Mouse (Mus musculus) erythroblast, adult 5-6 weeks (primary cell): ENCODE measurements around the gene Smpd4. TPM values are rescaled to one million over a fixed set of nuclear protein-coding genes. Genes with fewer than 3 reads are reported as not detected.

Experiments used
- ATAC-seq: replicated peaks from 2 replicates; pipeline ENCODE4 v1.8.0; 2016; ENCODE audit warnings: moderate number of reproducible peaks, mild to moderate bottlenecking, moderate TSS enrichment, inconsistent platforms; ENCODE audit not compliant: poor library complexity, low FRiP score, severe bottlenecking
- total RNA-seq, 2 experiments: library from RNA; stranded (forward) in 1 of 2; stranded (reverse) in 1 of 2; fragments of 150-400 nt in 1 of 2; fragments of 200-764, 138-1000 nt in 1 of 2; gene quantifications; 2 replicates each; pipeline versions ENCODE4 v1.2.3 to v1.2.4; 2015 to 2017; ENCODE audit warnings: low replicate concordance in 2 of 2

The Smpd4 gene
- total RNA-seq, 2 experiments from 2014 or later, result 9.6 to 19.2 TPM

GRCm38 (mm10) chr16:17636904-17637303 is 17.8 kb downstream of the Smpd4 start:
- no peak for ATAC-seq

GRCm38 (mm10) chr16:17637610-17638009 is 18.5 kb downstream of the Smpd4 start:
- peak; percentile 46 for ATAC-seq

DNA sequence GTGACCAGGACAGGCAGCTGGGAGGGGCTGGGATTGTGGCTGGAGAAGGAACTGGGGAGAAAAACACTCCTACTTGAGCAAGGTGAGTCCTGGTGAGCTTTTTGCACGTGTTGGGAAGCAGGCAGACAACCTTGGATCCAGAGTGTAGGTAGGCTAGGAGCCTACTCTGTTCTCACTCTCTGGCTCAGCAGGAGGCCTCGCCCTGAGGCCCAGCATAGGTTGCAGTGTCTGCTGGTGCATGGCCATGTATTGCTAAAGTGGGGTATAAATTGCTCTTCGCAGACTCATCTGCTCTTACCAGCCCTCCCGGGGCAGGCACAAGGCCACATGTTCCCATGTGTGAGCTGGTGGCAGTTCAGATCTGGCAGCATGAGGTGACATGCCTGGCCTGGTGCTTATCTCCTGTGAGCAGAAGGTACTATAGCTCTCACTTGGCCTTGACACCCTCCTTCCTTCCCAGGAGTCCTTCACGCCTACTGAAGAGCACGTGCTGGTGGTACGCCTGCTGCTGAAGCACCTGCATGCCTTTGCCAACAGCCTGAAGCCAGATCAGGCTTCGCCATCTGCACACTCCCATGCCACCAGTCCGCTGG is 19.0 kb downstream of the Smpd4 start:
- ATAC-seq, result peak; percentile 90

DNA sequence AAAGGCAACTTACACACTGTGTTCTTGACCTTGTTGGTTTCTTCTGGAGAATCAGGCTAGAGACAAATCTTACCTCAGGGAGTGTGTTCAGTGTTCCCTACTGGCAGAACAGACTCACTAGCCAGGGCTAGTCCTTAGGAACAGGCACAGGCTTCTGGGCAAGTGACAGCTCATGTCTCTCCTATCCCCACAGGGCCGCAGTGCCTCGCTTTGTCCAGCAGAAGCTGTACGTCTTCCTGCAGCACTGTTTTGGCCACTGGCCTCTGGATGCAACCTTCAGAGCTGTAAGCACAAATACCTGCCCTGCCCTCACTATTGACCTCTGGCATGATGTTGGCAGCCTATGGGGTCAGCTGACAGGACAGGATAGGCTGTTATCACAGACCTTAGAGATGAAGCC is 19.9 kb downstream of the Smpd4 start:
- peak; percentile 3; the same call in 1 of the 2 replicates for ATAC-seq

GRCm38 (mm10) chr16:17639951-17640350 is 20.8 kb downstream of the Smpd4 start:
- ATAC-seq, result no peak

DNA sequence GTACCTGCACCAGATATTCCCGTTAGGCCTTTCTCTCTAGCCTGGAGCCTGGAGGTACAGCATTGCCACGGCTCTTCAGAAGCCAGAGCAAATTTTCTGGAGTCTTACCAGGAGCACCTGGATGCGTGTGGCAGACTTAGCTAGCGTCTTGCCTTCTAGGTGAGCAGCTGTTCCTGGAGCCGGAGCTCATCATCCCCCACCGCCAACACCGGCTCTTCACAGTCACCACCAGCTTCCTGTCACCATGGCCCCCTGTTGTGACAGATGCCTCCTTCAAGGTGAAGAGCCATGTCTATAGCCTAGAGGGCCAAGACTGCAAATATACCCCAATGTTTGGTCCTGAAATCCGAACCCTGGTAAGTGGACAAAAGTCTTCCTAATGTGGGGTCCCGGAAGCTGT is 21.6 kb downstream of the Smpd4 start:
- no peak for ATAC-seq

DNA sequence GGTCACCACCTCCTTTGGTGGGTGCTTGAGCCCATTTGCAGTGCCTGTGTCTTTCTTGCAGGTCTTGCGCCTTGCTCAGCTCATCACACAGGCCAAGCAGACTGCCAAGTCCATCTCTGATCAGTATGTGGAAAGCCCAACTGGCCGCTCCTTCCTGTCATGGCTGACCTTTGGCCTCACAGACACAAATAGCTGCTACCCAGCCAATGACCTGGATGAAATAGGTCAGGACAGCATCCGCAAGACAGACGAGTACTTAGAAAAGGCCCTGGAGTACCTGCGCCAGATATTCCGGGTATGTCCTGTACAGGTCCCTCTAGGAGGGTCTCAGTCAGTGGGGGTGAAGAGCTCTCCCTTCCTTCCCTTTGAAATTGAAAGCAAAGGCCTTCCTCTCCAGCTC is 22.1 kb downstream of the Smpd4 start:
- no peak for ATAC-seq

DNA sequence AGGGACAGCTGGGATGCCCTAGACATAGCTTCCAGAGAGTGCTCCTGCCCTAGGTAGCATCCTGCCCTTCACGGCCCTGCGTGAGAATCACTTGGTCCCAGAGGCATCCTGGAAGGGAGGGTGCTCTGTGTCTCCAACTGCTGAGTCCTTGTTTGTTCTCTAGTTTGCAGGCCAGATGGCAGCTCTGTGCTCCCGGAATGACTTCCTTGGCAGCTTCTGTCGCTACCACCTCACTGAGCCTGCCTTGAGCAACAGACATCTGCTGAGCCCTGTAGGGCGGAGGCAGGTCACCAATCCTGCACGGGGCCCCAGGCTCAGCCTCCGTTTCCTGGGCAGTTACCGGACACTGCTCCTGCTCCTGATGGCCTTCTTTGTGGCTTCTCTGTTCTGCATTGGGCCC is 23.2 kb downstream of the Smpd4 start:
- ATAC-seq, result no peak

DNA sequence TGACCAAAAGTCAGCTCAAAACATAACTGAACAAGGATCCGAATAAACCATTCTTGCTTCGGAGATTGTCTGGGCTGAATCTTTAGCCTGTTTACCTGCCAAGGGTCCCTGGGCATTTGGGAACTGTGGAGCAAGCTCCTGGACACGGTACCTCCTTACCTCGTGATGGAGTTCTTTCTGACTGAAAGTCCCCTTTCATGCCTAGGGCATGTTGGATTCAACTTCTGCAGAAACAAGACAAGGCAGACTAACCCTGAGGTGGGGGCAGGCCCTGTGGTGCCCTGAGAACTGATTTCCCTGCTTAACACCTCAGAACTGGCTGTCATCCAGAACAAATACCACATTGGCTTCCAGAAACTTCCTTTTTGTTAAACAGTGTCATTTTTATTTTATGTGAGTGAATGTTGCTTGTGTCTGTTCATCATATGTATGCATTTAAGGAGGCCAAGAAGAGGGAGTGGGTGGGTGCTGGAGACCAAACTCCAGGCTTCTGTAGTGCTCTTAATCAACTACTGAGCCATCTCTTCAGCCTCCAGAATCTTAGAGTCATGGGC is 24.4 kb downstream of the Smpd4 start:
- ATAC-seq, result no peak

GRCm38 (mm10) chr16:17646310-17647114 is 27.4 kb downstream of the Smpd4 start, which contains the start of gene Ccdc74a:
Gene Ccdc74a (plus strand): TSS chr16:17646470.
- ATAC-seq, result peak; percentile 88

DNA sequence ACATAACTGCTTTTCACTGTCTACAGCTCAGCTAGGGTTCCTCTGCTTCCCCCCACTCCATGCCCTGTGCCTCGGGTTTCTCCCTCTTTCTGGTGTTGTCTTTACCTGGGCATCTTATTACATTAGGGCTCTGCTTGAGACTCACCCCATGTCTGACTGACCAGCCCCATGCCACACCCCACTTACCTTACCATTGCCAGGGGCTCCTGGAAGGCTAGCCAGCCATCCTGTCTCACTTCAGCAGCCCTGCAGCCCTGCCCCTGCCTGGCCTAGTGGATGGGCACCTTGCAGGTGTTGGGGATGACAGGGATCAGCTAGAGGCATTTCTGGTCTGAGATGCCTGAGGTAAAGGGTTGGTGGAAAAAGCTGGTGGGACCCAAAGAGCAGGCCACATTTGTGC is 28.0 kb downstream of the Smpd4 start:
- no peak; the same call in 1 of the 2 replicates for ATAC-seq

- ATAC-seq, result no peak
Measured at GRCm38 (mm10) chr16:17647566-17648340, 28.6 kb downstream of the Smpd4 start.

GRCm38 (mm10) chr16:17649925-17650605 is 30.9 kb downstream of the Smpd4 start:
- ATAC-seq, result no peak

- ATAC-seq, result no peak
Measured at GRCm38 (mm10) chr16:17650711-17651110, 31.6 kb downstream of the Smpd4 start.

DNA sequence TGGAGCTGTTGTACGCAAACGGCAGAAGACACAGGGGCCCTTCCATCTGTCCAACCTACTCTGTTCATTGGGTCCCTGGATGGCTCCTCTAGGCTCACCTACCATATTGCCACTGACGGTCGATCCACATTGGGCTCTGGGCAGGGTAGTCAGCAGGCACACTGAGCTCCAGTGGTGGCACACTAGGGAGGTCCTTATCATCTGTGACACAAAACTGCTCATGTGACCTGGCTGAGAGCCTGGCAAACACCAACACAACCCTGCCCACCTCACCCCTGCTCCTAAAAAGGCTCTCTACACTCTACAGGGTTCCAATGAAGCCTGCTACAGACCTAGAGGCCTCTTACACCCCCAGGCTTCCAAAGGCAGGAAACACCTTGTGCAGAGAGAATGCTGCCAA is 33.5 kb downstream of the Smpd4 start:
- peak; percentile 69 for ATAC-seq

DNA sequence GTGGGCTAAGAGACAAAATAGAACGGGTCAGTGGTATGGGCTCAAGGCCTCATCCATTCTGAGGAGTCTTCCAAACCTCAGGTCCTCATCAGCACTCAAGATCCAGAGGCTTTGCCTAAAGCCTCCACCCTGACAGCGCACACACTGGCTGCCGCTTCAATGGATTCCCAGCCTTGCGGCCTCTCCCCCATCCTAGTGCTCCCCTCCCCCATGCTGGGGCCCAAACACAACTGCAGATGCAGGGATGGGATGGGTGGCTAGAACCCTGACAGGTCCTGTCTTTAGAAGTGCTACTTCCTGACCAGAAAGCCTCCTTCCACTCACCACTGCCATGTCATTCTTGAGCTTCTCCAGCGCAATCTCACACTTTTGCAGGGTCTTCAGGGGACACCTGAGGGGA is 34.4 kb downstream of the Smpd4 start:
- ATAC-seq, result no peak

- no peak for ATAC-seq
Measured at GRCm38 (mm10) chr16:17654188-17654795, 35.1 kb downstream of the Smpd4 start.

DNA sequence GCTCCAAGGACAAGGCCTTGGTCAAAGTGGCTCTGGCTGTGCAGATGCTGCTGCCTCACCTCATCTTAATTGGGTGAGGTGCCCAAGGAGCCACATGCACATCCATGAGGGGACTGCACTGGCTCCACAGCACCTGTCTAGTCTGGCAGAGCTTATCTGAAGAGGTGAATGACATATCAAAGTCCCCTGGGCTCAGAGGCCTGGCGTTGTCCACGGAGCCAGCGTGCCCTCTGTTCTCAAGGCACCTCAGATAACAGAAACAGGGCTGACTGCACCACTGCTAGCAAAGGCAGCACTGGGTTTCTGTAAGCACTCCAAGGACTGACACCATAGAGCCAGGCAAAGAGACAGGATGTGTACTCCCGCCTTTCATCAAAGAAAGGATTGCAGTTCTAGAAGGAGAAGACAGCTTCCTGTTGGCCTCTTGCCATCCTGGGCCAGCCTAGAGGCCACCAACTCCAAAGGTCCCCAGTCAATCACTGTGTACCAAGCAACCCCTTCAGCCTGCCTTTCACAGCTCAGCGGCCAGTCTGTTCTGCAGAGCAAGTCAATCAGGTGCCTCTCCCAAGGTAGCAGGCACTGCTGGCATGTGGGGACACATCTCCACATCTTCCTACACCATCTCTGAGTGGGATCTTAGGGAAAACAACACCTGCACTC is 37.2 kb downstream of the Smpd4 start:
- ATAC-seq, result no peak

DNA sequence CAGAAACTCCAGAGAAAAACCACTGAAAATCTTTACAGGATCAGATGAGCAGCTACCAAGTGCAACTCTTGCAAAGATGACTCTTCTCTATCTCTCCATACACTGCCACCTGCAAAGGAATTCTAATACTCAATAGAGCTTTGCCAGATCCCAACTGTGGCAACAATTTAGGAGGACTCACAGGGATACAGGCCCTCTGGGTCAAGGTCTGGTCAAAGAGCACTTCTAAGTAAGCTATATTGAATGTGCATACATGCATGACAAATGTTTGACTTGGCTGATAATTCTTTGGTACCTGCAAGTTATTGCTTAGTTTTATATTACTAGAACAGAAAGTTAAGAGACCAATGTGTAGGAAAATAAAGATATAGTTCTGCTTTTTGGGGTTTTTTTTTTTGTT is 46.4 kb downstream of the Smpd4 start:
- no peak for ATAC-seq
